Mouse (Mus musculus): ENCODE measurements at regions not wholly inside any gene's neighbourhood (a gene's known extent, or its start where the extent isn't known, plus 50 kb on each side); places are given as distances from the start of the nearest gene placed in this dataset.
"Not testable (repeated sequence)": the region's sequence is repeated elsewhere in the genome, so short reads cannot be mapped to it uniquely, and the experiment has no call there.

DNA sequence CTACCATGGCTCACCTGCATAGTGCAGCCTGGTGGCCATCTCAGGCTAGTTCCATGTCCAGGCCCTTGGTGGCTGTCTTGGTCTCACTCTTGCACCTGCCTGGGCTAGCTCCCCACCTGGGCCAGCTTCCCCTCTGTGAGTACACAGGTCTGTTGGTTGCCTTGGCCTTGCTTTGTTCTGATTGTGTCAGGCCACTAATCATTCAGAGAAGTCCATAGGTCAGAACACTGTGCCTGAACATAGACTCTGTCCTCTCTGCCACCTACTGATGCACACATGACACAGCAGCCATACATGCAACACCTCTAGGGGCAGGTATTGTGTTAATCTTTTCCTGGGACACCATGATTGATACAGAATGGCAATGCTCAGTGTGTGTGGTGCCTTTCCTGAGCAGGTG is 57.7 kb upstream of the Nlrp1b start:
- TF ChIP-seq CTCF (IDR thresholded peaks at IDR 0.05 in 2 of 3, conservative IDR thresholded peaks at IDR 0.05 in 1 of 3; ENCODE audit: control insufficient read depth in 1 of 3, insufficient read depth in 1 of 3, low read depth in 2 of 3, low read length in 3 of 3, poor library complexity in 1 of 3, severe bottlenecking in 1 of 3); POLR2AphosphoS2 (IDR thresholded peaks at IDR 0.05; ENCODE audit: low read length); EP300 (IDR thresholded peaks at IDR 0.05; ENCODE audit: low read depth in 1 of 2, low read length in 2 of 2); POLR2A (IDR thresholded peaks at IDR 0.05; ENCODE audit: control insufficient read depth in 1 of 2, insufficient read depth in 1 of 2, low read depth in 1 of 2, low read length in 2 of 2, poor library complexity in 1 of 2): not testable (repeated sequence)
